ENCODE assay signal across 20 mouse cellular contexts in genomic region chr5:125354885-125355492, GRCm38 (mm10). TPM values are rescaled to one million over a fixed set of nuclear protein-coding genes. Genes with fewer than 3 reads are reported as not detected.
DNase-seq lines count a peak whose midpoint lies in the region; ATAC-seq lines count a peak whose summit lies in the region.
"Had no signal": no experiment of that assay in that cellular context is flagged by ENCODE, and none has a peak within 500 bp of the region (broad histone marks: within the 10 kb centered on the region; RNA-seq: fewer than 3 reads in every experiment).

No protein-coding gene starts in this region.

- no peaks in the 10 kb centered on the region for H3K27me3 ChIP-seq in heart, embryonic 10.5 days (ENCODE audit: insufficient read depth, poor library complexity, severe bottlenecking)
- H3K27me3 ChIP-seq in midbrain, embryonic 16.5 days (ENCODE audit: control insufficient read depth, insufficient read depth, low read depth, low read length), result no peaks in the 10 kb centered on the region
- no peaks in the 10 kb centered on the region for H3K27me3 ChIP-seq in midbrain, embryonic 10.5 days (ENCODE audit: low read depth, poor library complexity, severe bottlenecking)
- H3K27me3 ChIP-seq in limb, embryonic 11.5 days (ENCODE audit: control insufficient read depth, insufficient read depth, low read length), result no peaks in the 10 kb centered on the region
- H3K27me3 ChIP-seq: neural tube, embryonic 15.5 days had no signal

- H3K4me2 ChIP-seq in midbrain, embryonic 16.5 days (ENCODE audit: low read length), result no peak overlapping the region
- H3K4me2 ChIP-seq in limb, embryonic 11.5 days (ENCODE audit: low read depth, severe bottlenecking), result no peak overlapping the region
- H3K4me2 ChIP-seq: heart, embryonic 11.5 days; hindbrain, embryonic 14.5 days; neural tube, embryonic 15.5 days had no signal

- peaks cover 25% of the 10 kb centered on the region for H3K4me1 ChIP-seq in heart, embryonic 10.5 days
- H3K4me1 ChIP-seq in midbrain, embryonic 16.5 days (ENCODE audit: control insufficient read depth, insufficient read depth, low read length), result peaks cover 5% of the 10 kb centered on the region; the same call in 1 of the 2 replicates
- peaks cover 10% of the 10 kb centered on the region for H3K4me1 ChIP-seq in midbrain, embryonic 10.5 days
- no peaks in the 10 kb centered on the region for H3K4me1 ChIP-seq in limb, embryonic 11.5 days (ENCODE audit: control insufficient read depth, insufficient read depth, low read length)

- 0 out of 2 replicates have a peak overlapping the region, but pooled peaks have one; percentile 11 for H3K27ac ChIP-seq in heart, embryonic 10.5 days
- H3K27ac ChIP-seq in midbrain, embryonic 16.5 days (ENCODE audit: low read length), result peak overlapping the region; percentile 56
- no peak overlapping the region for H3K27ac ChIP-seq in midbrain, embryonic 10.5 days (replicated peaks)
- no peak overlapping the region for H3K27ac ChIP-seq in limb, embryonic 11.5 days (replicated peaks; ENCODE audit: low read depth, low read length)
- H3K27ac ChIP-seq: hindbrain, embryonic 14.5 days; neural tube, embryonic 15.5 days had no signal

- ATAC-seq in midbrain, embryonic 16.5 days, result 0 out of 2 replicates have a peak, but pooled peaks have one; percentile 39
- ATAC-seq in limb, embryonic 11.5 days (ENCODE audit: insufficient number of reproducible peaks, low FRiP score, low TSS enrichment, low read depth), result 0 out of 2 replicates have a peak, but pooled peaks have one; percentile 26
- ATAC-seq: intestine, postnatal 0 days; liver, postnatal 0 days had no signal

- H3K9me3 ChIP-seq in heart, embryonic 10.5 days, result peaks cover 5% of the 10 kb centered on the region; the same call in 1 of the 2 replicates
- no peaks in the 10 kb centered on the region for H3K9me3 ChIP-seq in midbrain, embryonic 16.5 days (replicated peaks; ENCODE audit: control insufficient read depth, low read length, poor library complexity, severe bottlenecking)
- no peaks in the 10 kb centered on the region; the same call in 1 of the 2 replicates for H3K9me3 ChIP-seq in midbrain, embryonic 10.5 days (replicated peaks)
- H3K9me3 ChIP-seq in limb, embryonic 11.5 days (ENCODE audit: control insufficient read depth, low read length), result no peaks in the 10 kb centered on the region
- H3K9me3 ChIP-seq: neural tube, embryonic 15.5 days had no signal

- H3K9ac ChIP-seq in midbrain, embryonic 16.5 days (ENCODE audit: low read depth, low read length), result 0 out of 2 replicates have a peak overlapping the region, but pooled peaks have one; percentile 16
- H3K9ac ChIP-seq in limb, embryonic 11.5 days (ENCODE audit: low read length), result no peak overlapping the region
- H3K9ac ChIP-seq: hindbrain, embryonic 14.5 days; liver, postnatal 0 days; neural tube, embryonic 15.5 days had no signal

- H3K36me3 ChIP-seq in heart, embryonic 10.5 days, result no peaks in the 10 kb centered on the region
- no peaks in the 10 kb centered on the region for H3K36me3 ChIP-seq in midbrain, embryonic 16.5 days (ENCODE audit: control insufficient read depth, insufficient read depth, low read length)
- H3K36me3 ChIP-seq in midbrain, embryonic 10.5 days, result no peaks in the 10 kb centered on the region
- no peaks in the 10 kb centered on the region for H3K36me3 ChIP-seq in limb, embryonic 11.5 days (ENCODE audit: control insufficient read depth, insufficient read depth, low read length)
- H3K36me3 ChIP-seq: neural tube, embryonic 15.5 days had no signal

- WGBS in heart, embryonic 10.5 days, result 52% methylated on average over 7 of the region's 7 CpGs
- 43% methylated on average over 6 of the region's 7 CpGs for WGBS in midbrain, embryonic 16.5 days
- WGBS in midbrain, embryonic 10.5 days, result 62% methylated on average over 7 of the region's 7 CpGs
- WGBS in limb, embryonic 11.5 days, result 56% methylated on average over 7 of the region's 7 CpGs

- no peak for DNase-seq in heart, embryonic 10.5 days (ENCODE audit: low spot score)
- DNase-seq in heart, adult 11 months, result no peak
- DNase-seq in midbrain, embryonic 10.5 days (ENCODE audit: low spot score), result no peak
- peak; percentile 12 for DNase-seq in brain, adult 2 months (ENCODE audit: low read depth, low spot score)
- DNase-seq in limb, embryonic 11.5 days (ENCODE audit: low spot score), result no peak
- DNase-seq in spleen, postnatal 14 days (ENCODE audit: low spot score in 2 of 2), result no peak
- no peak for DNase-seq in layer of hippocampus, postnatal 36 days
- DNase-seq: adrenal gland, adult 2 months; cerebellum, postnatal 10 days; gastrocnemius, postnatal 14 days; liver, postnatal 0 days; lung, postnatal 10 days; thymus, postnatal 25 days had no signal

- no peak overlapping the region for H3K4me3 ChIP-seq in heart, embryonic 10.5 days
- no peak overlapping the region for H3K4me3 ChIP-seq in midbrain, embryonic 16.5 days (ENCODE audit: low read depth, low read length)
- H3K4me3 ChIP-seq in midbrain, embryonic 10.5 days, result no peak overlapping the region
- H3K4me3 ChIP-seq in limb, embryonic 11.5 days (ENCODE audit: low read depth, low read length), result no peak overlapping the region
- H3K4me3 ChIP-seq: neural tube, embryonic 15.5 days had no signal

RNA-seq across cellular contexts. Expression of gene Scarb1, which starts 14.1 kb away (rescaled TPM):
- polyA plus RNA-seq in heart, embryonic 10.5 days (2016; fragmentation: Nextera tagmentation; extraction: Ambion mirVana), result 73.1 and 94.3 TPM in 2 replicates
- 43.8 and 51.6 TPM in 2 replicates for polyA plus RNA-seq in midbrain, embryonic 16.5 days (2015; fragmentation: Nextera tagmentation; extraction: Ambion mirVana)
- 48.1 and 52.3 TPM in 2 replicates for polyA plus RNA-seq in midbrain, embryonic 10.5 days (2016; fragmentation: Nextera tagmentation; extraction: Ambion mirVana)
- polyA plus RNA-seq in limb, embryonic 11.5 days (2014; fragmentation: Nextera tagmentation; extraction: Ambion mirVana), result 27.7 and 30.3 TPM in 2 replicates
- total RNA-seq in layer of hippocampus, postnatal 36 days (2021), result 10 to 100 TPM; 32.1 to 32.8 TPM

RNA-seq across cellular contexts. Expression of gene Gm10382, which starts 34.1 kb away (rescaled TPM):
- polyA plus RNA-seq in heart, embryonic 10.5 days (2016; fragmentation: Nextera tagmentation; extraction: Ambion mirVana), result 0.34 and 0.67 TPM in 2 replicates
- 0.30 and 0.51 TPM in 2 replicates for polyA plus RNA-seq in midbrain, embryonic 16.5 days (2015; fragmentation: Nextera tagmentation; extraction: Ambion mirVana)
- polyA plus RNA-seq in midbrain, embryonic 10.5 days (2016; fragmentation: Nextera tagmentation; extraction: Ambion mirVana), result 0.56 and 0.57 TPM in 2 replicates
- polyA plus RNA-seq in limb, embryonic 11.5 days (2014; fragmentation: Nextera tagmentation; extraction: Ambion mirVana), result 0.28 TPM in 1 of 2 replicates, not detected in the other
- not detected for total RNA-seq in layer of hippocampus, postnatal 36 days (2021)
- total RNA-seq: gastrocnemius, postnatal 14 days; heart, postnatal 10 days; liver, adult 2 months had no signal

RNA-seq across cellular contexts. Expression of gene Ubc, which starts 35.0 kb away (rescaled TPM):
- 921 and 966 TPM in 2 replicates for polyA plus RNA-seq in heart, embryonic 10.5 days (2016; fragmentation: Nextera tagmentation; extraction: Ambion mirVana)
- polyA plus RNA-seq in midbrain, embryonic 16.5 days (2015; fragmentation: Nextera tagmentation; extraction: Ambion mirVana), result 1,506 and 1,517 TPM in 2 replicates
- 957 and 1,129 TPM in 2 replicates for polyA plus RNA-seq in midbrain, embryonic 10.5 days (2016; fragmentation: Nextera tagmentation; extraction: Ambion mirVana)
- polyA plus RNA-seq in limb, embryonic 11.5 days (2014; fragmentation: Nextera tagmentation; extraction: Ambion mirVana), result 979 and 1,019 TPM in 2 replicates
- total RNA-seq in layer of hippocampus, postnatal 36 days (2021), result 100 to 1,000 TPM; 766 to 814 TPM

Comparison
In these comparisons a context has a peak if more than half of its experiments do, and no peak if none do; other contexts are left out.
1. H3K27ac ChIP-seq: peak in heart, embryonic 10.5 days (single experiment) and midbrain, embryonic 16.5 days (single experiment); none in midbrain, embryonic 10.5 days (single experiment) and limb, embryonic 11.5 days (single experiment).